Mouse (Mus musculus): Measurements from ENCODE around the gene Creb3.

GRCm38 (mm10) chr4:43582241-43582640, 20.1 kb downstream of the Creb3 start:
- no peak for TF ChIP-seq CTCF (conservative IDR thresholded peaks at IDR 0.05; ENCODE audit: low read length)
- TF ChIP-seq POU5F1 (IDR thresholded peaks at IDR 0.05; ENCODE audit: borderline replicate concordance, low read length): no peak
